Mouse (Mus musculus): ENCODE data around the gene Wasf2. TPM values are rescaled to one million over a fixed set of nuclear protein-coding genes. Genes with fewer than 3 reads are reported as not detected.

The Wasf2 gene
- total RNA-seq, 2 experiments from 2014 or later: 42.3 to 42.7 TPM

- no peak for DNase-seq (ENCODE audit: low spot score in 2 of 2)
These were observed 44.1 kb downstream of the Wasf2 start for GRCm38 (mm10) chr4:133174361-133174760.

- DNase-seq (ENCODE audit: low spot score in 2 of 2): no peak
These were observed 45.0 kb downstream of the Wasf2 start for GRCm38 (mm10) chr4:133175274-133175673.

GRCm38 (mm10) chr4:133175998-133176760, 45.9 kb downstream of the Wasf2 start:
- peak in 1 of 2 experiments; percentile 41 for DNase-seq (ENCODE audit: low spot score in 2 of 2)

- peak in 1 of 2 experiments; percentile 40 for DNase-seq (ENCODE audit: low spot score in 2 of 2)
These were observed 46.6 kb downstream of the Wasf2 start for GRCm38 (mm10) chr4:133176761-133177403.

DNA sequence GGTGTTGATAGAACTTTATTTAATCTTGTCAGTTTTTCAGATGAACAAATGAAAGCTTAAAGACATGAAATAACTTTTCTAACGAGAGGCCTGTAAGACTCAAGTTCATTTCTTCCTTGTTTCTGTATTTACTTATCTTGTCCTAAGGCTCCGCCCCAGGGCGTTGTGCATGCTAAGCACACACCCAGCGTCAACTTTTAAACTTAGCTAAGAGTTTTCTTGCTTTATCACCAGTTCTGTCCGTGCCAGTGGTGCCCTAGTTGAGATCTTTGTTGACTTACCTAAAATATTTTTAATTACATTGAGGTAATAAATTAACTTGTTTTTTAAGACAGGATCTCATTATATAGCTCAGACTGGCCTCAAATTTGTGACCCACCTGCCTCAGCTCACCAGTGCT, 48.0 kb downstream of the Wasf2 start:
- no peak for DNase-seq (ENCODE audit: low spot score in 2 of 2)

DNA sequence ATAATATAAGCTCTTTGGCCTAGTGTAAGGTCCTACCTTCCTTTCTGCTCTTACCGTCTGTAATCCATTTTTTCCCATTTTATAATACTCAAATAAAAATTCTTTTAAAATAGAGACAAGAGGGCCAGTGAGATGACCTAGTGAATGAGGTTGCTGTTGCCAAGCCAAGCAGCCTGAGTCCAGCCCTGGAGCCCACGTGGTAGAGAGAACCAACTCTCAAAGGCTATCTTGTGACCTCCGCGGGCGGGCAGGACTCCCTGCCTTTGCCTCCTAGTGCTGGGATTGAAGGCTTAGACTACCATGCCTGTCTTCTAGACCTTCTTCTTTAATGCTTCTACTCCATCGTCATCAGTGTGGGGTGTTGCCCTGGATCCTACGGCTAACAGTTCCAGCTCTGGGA, 49.0 kb downstream of the Wasf2 start:
- no peak for DNase-seq (ENCODE audit: low spot score in 2 of 2)

GRCm38 (mm10) chr4:133182439-133183033, 52.2 kb downstream of the Wasf2 start:
- DNase-seq (ENCODE audit: low spot score in 2 of 2): no peak

- DNase-seq (ENCODE audit: low spot score in 2 of 2): no peak
These were observed 54.0 kb downstream of the Wasf2 start for GRCm38 (mm10) chr4:133184031-133184897.

- DNase-seq (ENCODE audit: low spot score in 2 of 2): no peak
These were observed 54.8 kb downstream of the Wasf2 start for GRCm38 (mm10) chr4:133184898-133185665.

DNA sequence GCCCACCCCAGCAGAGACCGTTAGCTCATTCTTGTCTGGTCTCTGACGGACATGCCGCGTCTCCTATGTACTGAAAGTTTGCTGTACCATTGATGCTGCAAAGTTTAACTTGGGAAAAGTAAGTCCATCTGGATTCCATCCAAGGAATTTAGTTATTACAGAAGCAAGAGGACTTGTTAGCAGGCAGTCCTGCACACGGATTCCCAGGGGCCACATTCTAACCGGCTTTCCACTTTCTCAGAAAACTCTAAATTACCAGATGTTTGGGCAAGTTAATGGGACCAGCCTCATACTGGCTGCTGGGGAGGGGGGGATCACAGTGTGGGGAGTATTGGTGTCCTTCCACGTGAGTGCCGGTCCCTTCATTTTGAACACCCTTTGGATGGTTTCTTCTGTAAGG, 55.6 kb downstream of the Wasf2 start:
- no peak for DNase-seq (ENCODE audit: low spot score in 2 of 2)

DNA sequence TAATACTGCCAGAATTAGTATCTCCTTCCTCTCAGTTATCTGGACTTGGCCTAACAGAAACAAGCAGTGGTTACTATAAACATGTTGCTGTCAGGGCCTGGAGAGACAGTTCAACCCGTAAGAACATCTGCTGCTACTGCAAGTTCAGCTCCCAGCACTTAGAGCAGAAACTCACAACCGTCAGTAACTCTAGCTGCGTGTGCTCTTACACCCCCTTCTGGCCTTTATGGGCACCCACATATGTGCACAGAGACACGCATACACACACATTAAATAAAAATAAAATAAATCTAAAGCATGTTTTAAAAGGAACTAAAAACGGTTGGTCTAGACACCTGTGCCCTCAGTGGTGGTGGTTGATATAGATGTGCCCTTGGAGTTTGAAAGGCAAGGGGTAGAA, 56.6 kb downstream of the Wasf2 start:
- DNase-seq (ENCODE audit: low spot score in 2 of 2): no peak

DNA sequence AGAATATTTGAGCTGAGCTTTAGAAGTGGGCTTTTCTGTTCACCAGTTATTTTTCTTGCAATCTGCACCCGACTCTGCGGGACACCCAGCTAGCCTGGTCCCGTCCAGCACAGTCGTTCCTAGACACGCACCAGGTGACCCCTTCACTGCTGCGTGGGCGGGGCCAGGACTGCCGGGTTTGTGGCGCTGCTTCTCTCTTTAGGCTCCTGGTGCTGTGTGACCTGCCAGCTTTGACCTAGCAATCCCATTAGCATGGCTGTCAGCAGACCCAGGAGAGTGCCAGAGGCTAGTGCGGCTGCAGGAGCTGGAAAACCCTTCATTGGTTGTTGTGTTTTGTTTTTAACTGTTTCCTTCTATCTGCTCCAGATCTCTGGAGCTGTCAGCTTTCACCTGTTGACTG, 59.1 kb downstream of the Wasf2 start:
- no peak for DNase-seq (ENCODE audit: low spot score in 2 of 2)

DNA sequence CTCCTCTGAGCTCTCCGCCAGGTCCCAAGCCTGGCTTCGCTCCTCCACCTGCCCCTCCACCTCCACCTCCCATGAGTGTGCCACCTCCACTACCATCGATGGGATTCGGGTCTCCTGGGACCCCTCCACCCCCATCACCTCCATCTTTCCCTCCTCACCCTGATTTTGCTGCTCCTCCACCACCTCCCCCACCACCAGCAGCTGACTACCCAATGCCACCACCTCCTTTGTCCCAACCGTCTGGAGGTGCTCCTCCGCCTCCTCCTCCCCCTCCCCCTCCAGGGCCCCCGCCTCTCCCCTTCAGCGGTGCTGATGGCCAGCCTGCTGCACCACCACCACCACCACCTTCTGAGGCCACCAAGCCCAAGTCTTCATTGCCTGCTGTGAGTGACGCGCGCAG, 64.2 kb downstream of the Wasf2 start:
- DNase-seq (ENCODE audit: low spot score in 2 of 2): no peak

GRCm38 (mm10) chr4:133195014-133195413, 64.7 kb downstream of the Wasf2 start:
- DNase-seq (ENCODE audit: low spot score in 2 of 2): no peak

DNA sequence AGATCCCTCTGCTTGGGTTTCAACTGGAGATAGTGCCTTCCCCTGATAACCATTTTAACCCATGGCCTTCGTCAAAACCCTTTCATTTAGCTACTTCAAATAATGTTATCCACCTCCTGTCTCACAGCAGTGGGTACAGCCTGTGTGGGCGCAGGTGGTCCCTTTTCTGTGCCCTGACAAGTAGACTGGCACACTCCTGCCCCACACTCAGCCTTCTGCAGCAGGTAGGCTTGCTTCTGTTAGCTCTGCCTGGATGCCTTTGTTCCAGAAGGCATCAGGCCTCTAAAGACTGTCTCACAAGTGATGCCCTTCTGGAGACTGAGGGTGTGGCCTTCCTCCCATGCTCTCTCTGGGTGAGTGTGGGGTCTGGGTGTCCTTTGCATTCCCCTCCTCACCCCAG, 65.8 kb downstream of the Wasf2 start:
- no peak for DNase-seq (ENCODE audit: low spot score in 2 of 2)

DNA sequence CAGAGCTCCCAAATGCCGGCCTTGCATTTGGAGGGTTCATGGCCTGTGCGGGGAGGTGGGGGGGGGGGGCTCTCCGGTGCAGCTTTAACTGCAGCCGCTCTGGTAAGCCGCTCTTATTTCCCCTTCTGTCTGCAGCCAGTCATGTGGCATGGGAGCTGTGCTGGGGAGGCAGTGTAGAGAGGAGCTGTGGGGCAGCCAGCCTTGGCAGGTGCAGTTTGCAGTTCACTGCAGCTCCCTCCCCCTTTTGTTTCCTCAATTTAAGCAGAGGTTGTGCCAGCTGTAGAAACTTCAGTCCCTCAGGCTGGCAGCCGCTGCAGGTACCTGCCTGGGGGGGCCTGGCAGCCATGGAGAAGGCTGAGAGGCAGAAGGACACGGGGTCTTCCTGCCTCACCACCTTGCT, 66.5 kb downstream of the Wasf2 start:
- peak; percentile 32 to 51 for DNase-seq (ENCODE audit: low spot score in 2 of 2)

- peak in 1 of 2 experiments; percentile 38 for DNase-seq (ENCODE audit: low spot score in 2 of 2)
These were observed 67.0 kb downstream of the Wasf2 start for GRCm38 (mm10) chr4:133197355-133197754.

DNA sequence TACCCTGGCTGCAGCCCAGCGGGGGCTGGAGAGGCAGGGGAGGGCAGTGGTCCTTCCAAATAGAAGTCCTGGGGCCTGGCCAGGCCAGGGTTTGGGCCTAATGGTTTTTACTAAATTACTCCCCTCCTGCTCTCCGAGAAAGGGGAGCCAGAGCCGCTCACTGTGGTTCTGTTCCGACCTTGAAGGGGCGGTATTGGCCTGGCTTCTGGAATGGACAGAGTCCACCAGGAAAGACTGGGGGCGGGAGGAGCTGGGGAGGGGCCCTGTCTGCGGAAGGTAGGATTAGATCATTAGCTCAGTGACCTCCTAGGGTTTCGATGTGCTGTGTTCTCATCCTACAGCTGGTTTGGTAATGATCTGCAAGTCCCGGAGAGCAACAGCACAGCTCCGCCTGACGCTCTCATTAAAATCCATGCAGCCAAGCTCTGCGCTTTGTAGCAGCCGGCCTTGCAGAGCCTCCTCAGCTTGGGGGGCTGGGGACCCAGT, 67.5 kb downstream of the Wasf2 start:
- peak; percentile 43 to 56 for DNase-seq (ENCODE audit: low spot score in 2 of 2)

DNA sequence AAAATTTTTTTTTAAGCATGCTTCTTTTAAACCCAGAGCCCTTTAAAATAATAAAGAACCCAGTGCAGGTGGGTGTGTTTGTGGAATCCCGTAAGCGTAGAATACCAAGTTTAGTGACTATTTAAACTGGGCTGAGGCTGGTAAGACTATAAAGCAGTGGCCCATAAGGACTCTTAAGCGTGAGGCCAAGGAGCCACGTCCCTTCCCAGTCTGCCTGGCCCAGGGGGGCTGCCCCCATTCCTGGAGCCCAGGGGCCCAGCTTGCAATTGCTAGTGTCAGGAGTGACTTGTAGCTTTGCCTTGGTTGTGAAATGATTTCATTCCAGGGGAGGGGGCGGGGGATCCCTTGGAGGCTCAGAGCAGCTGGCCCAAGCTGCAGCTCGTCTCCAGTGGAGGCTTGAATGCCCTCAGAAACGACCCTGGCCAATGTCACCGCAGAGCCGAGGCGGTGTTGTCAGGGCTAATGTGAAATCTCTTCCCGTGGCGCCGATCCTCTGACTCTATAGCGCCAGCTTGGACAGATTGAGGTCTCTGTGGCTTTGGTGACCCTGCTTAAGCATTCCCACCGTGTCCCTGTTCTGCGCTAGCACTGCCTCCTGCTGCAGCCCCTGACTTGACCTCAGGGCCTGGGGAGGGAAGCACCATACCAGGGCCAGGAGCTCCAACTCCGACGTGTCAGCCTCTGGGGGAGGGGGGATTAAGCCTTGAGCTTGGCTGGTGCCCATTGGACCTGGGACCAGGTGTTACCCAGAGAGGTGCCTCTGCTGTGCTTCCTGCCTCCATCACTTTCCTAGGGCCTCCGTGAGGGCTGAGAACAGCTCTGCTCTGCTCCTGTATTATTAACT, 68.3 kb downstream of the Wasf2 start:
- DNase-seq (ENCODE audit: low spot score in 2 of 2): no peak

- DNase-seq (ENCODE audit: low spot score in 2 of 2): no peak
These were observed 69.4 kb downstream of the Wasf2 start for GRCm38 (mm10) chr4:133199743-133200142.

All from layer of hippocampus, postnatal 10 days (tissue).